Mouse (Mus musculus) induced T-regulatory cell, adult 2 months (primary cell): ENCODE measurements around the gene Rpsa.

Source experiments
- DNase-seq: peaks from one replicate; pipeline ENCODE4 v3.0.0-alpha.2; 2012; ENCODE audit warnings: low read depth

Gene Rpsa

DNA sequence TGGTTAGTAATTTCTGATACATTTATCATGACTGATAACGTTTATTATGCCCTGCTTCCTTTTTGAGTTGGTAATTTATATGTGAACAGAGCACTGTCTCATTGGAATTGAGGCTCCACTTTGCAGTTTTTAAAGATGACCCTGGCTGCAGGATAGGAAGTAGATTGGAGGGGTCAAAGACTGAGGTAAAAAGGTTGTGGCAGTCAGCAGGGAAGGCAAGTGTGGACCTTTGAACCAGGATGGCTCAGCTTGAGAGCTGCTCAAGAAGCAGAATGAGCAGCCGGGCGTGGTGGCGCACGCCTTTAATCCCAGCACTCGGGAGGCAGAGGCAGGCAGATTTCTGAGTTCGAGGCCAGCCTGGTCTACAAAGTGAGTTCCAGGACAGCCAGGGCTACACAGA lies 14.0 kb upstream of the Rpsa start:
- no peak for DNase-seq

DNA sequence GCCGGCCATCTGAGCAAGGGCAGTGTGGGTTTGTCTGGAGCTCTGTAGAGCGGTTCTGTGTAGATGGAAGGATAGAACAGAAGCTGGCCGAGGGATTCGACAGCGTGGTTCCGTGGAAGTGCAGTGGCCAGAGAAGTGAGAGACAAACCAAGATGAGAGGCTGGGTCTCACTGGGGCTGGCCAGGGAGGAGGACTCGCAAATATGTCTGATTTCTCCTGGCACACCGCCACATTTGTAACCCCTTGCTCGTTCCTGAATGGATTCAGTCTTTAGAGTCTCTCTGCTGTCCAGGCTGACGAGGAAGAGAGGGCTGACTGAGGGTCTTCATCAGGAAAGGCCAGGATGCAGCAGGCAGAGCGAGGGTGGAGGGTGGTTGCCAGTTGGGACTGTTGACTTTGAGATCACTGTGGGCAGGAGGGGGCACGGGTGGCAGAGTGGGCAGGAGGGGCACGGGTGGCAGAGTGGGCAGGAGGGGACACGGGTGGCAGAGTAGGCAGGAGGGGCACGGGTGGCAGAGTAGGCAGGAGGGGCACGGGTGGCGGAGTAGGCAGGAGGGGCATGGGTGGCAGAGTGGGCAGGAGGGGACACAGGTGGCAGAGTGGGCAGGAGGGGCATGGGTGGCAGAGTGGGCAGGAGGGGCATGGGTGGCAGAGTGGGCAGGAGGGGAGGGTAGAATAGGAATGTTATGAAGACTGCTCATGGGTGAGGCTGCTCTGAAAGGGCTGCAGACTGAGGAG lies 13.3 kb upstream of the Rpsa start:
- no peak for DNase-seq

DNA sequence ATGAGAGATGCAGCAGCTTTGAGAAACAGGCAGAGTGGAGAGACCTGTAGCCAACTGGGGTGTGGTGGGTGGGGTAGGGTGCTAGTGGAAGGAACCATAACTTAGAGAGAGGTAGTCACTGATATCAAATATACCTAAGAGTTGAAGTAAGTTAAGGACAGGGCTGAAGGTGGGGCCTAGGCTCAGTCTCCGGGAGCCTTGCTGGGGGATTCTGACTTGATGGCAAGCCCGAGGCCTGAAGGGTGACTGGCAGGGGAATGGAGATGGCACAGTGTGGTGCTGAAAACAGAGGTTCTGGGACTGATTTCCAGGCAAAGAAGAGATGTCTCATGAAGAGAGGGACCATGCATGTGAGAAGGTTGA lies 12.7 kb upstream of the Rpsa start:
- no peak for DNase-seq

DNA sequence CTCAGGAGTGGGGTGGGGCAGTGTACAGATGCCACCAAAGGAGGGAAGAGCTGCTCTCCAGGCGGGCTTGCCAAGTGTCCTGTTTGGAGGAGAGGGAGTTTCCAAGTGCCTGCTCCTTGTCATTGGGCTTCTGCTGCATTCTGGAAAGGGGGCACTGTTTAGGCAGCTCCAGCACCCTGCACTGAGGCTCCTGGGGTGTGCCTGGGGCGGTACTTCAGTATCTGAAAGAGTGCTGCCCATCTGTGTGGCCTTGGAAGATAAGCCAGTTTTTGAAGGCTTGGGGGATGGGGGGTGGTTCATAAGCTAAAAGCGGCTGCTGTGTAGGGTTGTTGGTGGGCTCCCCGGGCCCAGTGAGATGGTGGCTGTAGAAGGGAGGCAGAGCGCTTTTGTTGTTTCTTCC lies 11.9 kb upstream of the Rpsa start:
- no peak for DNase-seq

DNA sequence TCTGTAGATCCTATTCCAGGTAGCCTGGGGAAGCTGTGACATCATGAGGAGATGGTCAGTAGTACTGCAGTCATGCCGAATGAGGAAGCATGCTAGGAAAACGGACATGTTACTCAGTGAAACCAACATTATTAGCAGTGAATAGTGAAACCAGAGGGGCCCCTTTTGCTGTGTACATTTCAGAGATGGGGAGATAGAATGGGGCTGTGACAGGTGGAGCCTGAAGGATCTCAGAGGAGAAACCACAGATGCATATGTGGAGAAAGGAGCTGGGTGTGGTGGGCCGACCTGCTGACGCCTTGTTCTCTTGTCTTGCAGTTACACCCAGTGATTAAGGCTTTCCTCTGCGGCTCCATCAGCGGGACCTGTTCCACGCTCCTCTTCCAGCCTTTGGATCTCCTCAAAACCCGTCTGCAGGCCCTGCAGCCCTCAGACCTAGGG lies 11.3 kb upstream of the Rpsa start:
- DNase-seq = no peak

DNA sequence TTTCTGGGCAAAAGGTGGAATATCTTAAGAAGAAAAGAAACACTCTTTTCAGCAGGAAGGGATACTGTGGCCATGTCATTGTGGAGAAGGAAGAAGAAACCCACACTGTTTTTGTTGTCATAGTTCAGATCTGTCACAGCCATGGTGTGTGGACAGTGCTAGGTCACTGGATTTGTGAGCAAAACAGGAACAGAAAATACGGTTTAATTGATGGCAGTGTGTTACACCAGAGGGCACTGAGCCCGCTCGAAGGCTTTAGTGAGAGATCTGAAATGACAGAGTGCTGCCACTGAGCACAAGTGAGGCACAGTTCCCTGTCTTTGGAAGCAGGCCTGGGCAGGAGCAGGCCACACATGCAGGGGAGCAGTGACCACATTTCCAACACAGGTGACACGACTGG lies 9.3 kb upstream of the Rpsa start:
- no peak for DNase-seq

DNA sequence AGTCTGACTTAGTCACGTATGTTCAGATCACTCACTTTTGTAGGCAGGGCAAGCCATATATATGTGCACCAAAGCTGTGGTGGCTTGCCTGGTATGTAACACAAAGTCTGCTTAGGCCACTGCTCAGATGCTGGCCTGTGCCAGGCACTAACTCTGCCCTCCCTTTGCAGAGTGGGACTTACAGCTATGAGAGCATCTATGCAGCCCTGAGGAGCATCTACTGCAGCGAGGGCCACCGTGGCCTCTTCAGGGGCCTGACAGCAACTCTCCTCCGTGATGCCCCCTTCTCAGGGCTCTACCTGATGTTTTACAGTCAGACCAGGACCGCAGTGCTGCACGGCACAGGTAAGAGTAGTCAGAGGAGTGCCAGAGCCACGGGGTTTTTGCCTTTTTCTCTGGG lies 7.0 kb upstream of the Rpsa start:
- no peak for DNase-seq

DNA sequence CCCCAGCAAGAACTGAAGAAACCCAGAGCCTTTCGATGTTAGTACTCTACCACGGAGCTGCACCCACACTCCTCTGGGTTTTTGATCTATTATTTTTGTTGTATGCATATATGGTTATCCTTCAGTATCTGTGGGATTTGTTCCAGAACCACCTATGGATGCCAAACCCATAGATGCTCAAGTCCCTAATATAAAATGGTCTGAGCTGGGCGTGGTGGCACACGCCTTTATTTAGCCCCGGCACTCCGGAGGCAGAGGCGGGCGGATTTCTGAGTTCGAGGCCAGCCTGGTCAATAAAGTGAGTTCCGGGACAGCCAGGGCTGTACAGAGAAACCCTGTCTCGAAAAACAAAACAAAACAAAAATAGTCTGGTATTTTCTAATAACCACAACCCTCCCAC lies 621 bp upstream of the Rpsa start:
- no peak for DNase-seq

DNA sequence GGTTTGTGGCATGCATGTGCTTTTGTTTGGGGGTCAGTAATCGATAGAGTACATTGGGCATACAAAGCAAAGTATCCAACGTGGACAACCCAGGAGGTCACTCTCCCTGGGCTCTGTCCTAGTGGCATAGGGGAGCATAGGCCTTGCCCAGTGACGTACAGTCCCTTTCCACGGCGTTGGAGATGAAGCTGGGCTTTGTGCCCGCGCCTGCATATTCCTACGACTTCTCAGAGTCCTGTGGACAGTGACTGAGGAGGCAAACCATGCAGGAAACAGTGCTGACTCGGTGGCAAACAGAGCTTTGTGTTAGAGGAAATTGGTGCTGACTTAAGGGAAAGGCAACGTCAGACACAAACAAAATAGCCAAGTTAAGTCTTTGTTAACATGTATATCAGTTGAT lies 1.8 kb downstream of the Rpsa start:
- DNase-seq = peak; percentile 53

DNA sequence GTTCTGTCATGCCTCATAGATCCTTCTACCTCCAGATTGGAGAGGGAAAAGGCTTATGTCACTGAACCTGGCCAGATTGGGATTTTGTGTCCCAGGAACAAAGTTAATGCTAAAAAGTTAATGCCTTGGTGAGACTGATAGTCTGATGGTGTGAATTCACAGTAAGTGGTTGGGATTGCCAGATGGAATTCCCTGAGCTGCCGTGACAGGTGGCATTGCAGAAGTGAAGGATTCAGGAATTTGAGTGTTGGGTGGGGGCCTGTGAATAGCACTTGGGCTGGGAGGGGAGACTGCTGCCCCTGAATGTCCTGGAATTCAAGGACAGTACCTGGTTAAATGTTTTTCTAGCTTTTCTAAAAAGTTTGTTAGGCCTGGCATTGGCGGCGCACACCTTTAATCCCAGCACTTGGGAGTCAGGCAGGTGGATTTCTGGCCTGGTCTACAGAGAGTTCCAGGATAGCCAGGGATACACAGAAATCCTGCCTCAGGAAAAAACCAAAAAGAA lies 4.3 kb downstream of the Rpsa start:
- DNase-seq = no peak

DNA sequence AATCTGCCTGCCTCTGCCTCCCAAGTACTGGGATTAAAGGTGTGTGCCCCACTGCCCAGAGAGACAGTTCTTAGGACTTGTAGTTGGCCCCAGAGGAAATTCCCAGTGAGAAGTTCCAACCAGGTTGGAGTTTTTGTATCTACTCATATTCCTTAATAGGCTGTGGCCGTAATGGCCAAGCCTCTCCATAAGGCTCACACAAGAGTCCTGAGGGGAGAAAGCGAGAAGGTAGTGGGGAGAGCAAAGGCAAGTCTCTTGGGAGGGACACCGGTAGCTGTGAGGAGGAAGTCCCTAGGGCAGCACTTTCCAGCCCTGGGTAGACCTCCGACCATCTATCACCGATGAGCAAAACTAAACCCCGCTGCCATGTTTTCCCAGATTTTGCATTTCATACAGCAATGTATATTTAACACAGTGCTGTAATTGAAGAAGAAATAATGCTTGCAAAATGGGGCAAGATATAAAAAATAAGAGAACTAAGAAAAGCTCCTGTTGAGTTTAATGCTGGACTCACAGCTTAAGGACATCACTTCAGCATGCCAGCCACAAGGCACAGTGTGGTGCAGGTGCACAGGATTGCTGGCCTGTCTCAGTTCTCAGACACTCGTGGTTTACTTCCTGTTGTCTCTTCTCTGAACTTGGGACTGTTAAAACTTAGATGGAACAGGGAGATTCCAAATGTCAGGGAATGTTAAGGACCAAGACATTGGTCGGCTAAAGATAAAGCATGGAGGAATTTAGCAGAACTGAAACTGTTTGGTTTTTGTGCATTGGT lies 5.7 kb downstream of the Rpsa start:
- DNase-seq = no peak

DNA sequence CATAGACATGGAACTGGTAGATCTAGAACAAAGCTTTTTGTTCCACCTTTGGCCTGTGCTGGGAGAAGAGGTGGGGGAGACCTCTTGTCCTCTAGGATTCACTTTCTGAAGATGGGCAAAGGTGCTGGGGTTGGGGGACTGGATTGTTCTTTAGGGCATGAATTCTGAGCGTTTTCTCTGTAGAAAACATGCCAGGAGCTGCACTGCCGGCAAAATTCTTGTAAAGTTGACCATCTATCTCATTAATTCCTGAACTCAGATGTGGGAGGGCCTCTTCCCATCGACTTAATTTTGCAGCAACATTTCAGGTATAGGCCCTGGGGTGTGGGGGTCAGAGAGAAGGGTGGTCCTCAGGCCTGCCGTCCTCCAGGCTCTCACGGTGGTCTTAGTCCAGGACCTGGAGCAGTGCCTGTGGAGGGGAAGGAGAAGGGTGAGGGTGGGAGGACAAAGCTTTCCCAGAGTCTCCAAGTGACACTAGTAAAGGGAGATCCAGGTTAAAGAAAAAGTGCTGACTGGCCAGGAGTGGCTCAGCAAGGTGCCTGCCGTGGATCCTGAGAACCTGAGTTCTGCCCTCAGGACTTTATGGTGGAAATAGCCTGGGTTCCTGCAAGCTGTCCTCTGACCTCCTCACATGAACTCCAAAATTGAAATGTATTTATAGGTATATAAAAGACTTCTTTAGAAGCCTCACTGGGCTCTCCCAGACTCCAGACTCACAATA lies 6.4 kb downstream of the Rpsa start:
- DNase-seq = no peak

DNA sequence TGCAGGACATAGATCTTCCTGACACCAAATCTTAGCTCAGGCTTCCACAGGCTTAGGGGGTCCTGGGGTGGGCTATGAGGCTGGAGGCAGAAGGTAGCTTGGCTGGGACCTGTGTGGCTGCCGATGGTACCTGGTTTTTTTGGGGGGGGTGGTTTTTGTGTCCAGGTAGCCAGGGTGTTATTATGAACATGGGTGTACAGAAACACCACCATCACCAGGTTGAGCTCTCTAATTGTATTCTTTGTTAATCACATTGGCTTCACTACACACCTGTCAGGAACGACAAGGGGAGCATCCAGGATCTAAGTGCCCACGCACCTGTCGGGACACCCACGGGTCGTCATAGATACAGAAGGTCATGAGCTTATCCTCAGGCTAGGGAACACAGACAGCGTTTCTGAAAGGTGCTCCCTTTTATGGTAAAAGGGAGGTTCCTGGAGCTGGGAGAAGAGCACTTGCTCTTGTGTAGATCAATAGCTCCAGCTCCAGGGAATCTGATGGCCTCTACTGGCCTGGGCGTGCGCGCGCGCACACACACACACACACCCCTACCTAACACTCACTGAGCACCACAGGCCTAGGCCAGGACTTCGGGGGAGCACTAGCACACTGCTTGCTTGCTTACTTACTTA lies 7.2 kb downstream of the Rpsa start:
- DNase-seq = no peak

DNA sequence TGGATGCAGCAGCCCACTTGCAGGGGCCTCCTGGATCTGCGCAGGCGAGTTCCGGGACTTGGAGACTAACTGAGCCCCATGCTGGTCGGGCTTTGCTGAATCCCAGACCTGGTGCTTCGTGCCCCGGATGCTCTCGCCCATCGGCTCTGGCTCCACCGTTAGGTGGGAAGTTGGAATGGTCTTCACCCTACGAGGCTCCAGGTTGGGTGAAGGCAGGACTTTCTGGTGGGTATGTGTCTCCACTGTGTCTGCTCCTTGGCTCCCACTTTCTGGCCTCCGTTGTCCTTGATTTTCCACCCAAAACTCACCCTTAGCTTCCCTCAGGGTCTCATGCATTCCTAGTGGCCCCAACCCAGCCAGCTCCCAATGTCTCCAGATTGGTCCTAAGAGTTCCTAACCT lies 8.0 kb downstream of the Rpsa start:
- no peak for DNase-seq

DNA sequence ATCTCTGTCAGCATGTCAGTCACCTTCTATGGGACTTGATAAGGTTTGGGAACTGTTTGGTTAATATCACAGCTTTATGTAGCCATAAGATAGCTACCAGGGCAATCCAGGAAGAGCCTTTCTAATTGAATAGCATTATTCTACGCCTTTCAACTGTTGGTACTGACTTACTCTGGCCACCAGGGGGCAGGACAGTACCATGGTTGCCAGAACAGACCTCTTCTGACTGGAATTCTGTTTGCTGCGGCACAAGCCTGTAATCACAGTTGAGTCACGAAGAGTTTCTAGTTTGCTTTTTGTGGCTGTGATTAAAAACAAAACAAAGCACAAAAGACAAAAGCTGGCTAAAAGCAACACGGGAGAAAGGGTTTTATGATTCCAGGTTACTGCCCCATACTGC lies 13.2 kb downstream of the Rpsa start:
- peak; percentile 90 for DNase-seq

DNA sequence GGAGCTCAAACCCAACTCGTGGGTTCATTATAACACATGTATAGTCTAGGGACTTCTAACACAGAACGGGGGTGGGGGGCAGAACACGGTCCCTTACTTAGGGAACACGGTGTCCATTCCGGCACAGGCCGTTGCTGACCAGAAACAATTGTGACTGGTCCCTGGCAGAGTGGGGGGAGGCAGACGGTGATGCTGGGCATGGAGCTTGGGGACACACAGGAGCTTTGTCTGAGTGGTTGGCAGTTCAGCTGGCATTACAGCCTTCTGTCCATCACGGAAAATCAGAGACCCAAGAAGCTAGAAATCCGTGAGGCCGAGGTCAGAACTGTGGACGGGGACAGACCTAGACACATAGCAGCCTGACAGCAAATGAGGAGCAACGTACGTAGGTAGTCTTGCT lies 17.0 kb downstream of the Rpsa start:
- DNase-seq = no peak

DNA sequence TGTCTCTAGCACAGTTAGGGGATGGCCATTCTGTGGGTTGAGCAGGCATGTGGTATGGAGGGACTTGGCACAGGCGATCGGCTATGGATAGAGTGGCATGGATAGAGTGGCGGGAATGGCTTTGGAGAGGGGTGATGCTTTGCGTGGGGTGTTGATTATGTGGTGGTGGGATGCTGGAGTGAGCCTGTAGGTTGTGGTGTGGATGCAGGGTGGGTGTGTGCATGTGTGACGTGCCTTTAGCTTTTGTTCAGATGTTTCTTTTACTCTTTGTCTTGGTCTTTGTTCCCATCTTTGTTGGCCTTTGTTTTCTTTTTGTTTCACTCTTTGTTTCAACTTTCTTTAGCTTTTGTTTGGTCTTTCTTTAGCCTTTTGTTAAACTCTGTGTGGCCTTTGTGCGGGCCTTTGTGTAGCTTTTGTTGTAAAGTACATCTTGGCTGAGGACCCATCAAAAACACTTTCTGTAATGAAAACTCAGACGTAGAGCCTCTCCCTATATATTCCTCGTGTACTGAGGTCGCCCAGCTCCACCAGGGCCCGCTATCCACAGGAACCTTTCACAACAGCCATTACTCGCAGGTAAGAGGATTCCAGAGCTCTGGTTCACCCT lies 21.8 kb downstream of the Rpsa start, which contains the start of gene Mobp:
Gene Mobp, plus strand, starts transcription at position 486 of the 607 bp plus-strand sequence.
- DNase-seq = no peak

DNA sequence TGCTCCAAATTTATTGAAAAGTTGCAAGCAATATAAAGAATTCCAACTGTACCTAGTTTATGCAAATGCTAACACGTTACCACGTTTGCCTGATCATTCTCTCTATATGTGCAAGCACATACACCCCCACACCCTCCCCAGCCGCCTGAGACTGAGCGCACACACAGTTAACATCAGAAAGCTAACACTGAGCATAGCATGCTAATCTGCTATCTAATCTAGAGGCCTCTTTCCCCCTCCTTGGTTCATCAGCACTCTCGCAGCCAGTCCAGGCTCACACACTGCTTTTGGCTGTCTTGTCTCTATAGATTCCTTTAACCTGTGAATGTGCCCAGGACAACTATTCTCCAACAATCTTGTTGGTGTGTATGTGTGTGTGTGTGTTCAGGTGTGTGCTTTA lies 23.7 kb downstream of the Rpsa start:
- DNase-seq = no peak

DNA sequence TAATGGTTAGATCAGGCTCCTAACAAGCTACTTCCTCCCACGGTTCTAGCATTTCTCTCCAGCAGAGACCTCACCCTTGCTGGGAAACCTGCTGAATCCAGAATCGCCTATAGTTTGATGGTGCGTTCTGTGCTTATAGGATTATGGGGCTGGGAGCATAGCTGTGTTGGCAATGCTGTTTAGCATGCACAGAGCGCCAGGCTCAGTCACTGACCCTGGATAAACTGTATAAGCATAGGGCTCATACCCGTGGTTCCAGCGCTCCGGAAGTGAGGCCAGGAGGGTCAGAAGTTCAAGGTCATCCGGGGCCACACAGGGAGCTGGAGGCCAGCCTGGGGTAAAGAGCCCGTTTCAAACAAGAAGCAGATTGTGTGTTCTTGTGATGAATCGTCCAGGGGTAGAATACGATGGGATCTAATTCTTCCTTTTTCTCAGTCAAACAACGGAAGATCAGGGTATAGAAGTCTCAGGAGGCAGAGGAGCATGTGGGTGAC lies 24.5 kb downstream of the Rpsa start:
- no peak for DNase-seq

DNA sequence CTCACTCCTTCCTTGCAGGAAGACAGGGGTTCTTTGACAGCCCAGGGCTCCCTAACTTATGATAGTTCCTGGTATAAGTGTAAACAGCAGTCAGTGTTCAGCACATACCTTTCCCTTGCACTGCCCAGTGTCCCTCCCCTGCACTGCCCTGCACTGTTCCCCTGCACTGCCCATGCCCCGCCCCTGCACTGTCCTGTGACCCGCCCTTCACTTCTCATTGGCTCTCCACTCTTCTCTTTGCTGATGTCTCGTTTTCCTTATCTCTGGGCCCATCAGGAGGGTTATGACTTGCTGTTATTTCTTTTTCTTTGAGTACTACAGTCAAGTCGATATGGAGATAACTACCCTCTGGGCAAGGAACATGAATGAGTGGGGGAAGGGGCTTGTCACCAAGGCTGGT lies 30.6 kb downstream of the Rpsa start:
- peak; percentile 71 for DNase-seq

DNA sequence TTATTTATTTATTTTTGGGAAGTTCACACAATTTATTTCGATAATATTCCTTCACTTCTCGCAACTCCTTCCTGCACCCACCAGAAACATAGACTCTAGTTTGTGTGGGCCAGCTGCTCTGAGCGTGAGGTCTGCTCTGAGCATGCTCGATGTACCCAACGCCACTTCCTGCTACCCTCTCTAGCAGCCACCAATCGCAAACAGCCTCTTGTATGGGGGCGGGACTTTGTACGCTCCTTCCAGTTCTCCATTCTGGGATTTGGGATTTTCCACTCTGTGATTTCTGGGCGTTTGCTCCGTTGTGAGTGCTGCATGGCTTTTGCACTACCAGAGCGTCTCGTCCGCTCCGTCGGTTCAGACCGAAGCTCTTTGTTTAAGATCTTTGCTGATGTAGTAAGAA lies 36.4 kb downstream of the Rpsa start:
- no peak for DNase-seq

DNA sequence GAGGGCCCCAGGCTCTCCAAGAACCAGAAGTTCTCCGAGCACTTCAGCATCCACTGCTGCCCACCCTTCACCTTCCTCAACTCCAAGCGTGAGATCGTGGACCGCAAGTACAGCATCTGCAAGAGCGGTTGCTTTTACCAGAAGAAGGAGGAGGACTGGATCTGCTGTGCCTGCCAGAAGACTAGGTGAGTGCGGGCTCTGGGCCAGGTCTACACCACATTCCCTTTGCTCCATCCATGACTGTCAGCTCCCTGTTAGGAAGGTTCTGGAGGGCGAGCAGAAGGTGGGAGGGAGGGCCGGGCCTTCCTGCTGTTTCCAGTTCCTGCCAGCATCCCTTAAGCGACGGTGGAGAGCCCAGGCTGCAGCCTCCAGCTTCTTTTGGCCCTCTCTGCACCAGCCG lies 40.3 kb downstream of the Rpsa start:
- no peak for DNase-seq
